Mouse (Mus musculus): ENCODE data around the gene Il27ra. TPM values are rescaled to one million over a fixed set of nuclear protein-coding genes. Genes with fewer than 3 reads are reported as not detected.

Gene Il27ra
- 1.5 and 1.6 TPM in 2 replicates for polyA plus RNA-seq (2016; fragmentation: Nextera tagmentation; extraction: Ambion mirVana)

- Histone ChIP-seq H3K4me3 (peak within 1 kb of the TSS; percentile 42), H3K4me2 (peak within 1 kb of the TSS; percentile 63), H3K9ac (peak within 1 kb of the TSS; percentile 30; the same call in 1 of the 2 replicates), H3K9me3 (replicated peaks) (no peaks in the 10 kb centered on the region), H3K36me3 (no peaks in the 10 kb centered on the region), H3K27me3 (replicated peaks) (peaks cover 87% of the 10 kb centered on the region), H3K27ac (no peak within 1 kb of the TSS), H3K4me1 (peaks cover 16% of the 10 kb centered on the region)
- peak; percentile 46; the same call in 1 of the 2 replicates for ATAC-seq
- 3% methylated on average over 40 of the region's 40 CpGs for WGBS (ENCODE audit: insufficient replicate concordance)
These were observed at the start of gene Il27ra for GRCm38 (mm10) chr8:84042066-84042947. Gene Il27ra (minus strand): TSS chr8:84042589.

GRCm38 (mm10) chr8:84090585-84090984 lies 48.2 kb upstream of the Il27ra start:
- WGBS (ENCODE audit: insufficient replicate concordance): 79% methylated on average over 8 of the region's 8 CpGs
- H3K4me1 ChIP-seq: no peaks in the 10 kb centered on the region
- H3K4me2 ChIP-seq: no peak overlapping the region
- H3K9ac ChIP-seq: no peak overlapping the region
- H3K36me3 ChIP-seq: peaks cover 91% of the 10 kb centered on the region
- H3K27me3 ChIP-seq (replicated peaks): no peaks in the 10 kb centered on the region
- no peak overlapping the region for H3K27ac ChIP-seq
- ATAC-seq: no peak
- no peak overlapping the region for H3K4me3 ChIP-seq
- no peaks in the 10 kb centered on the region for H3K9me3 ChIP-seq (replicated peaks)

GRCm38 (mm10) chr8:84089277-84089676 lies 46.9 kb upstream of the Il27ra start:
- WGBS (ENCODE audit: insufficient replicate concordance): 76% methylated on average over 9 of the region's 9 CpGs
- peaks cover 91% of the 10 kb centered on the region for H3K36me3 ChIP-seq
- H3K4me3 ChIP-seq: no peak overlapping the region
- no peak for ATAC-seq
- H3K9ac ChIP-seq: no peak overlapping the region
- no peak overlapping the region for H3K4me2 ChIP-seq
- no peaks in the 10 kb centered on the region for H3K9me3 ChIP-seq (replicated peaks)
- H3K27me3 ChIP-seq (replicated peaks): no peaks in the 10 kb centered on the region
- no peak overlapping the region for H3K27ac ChIP-seq
- H3K4me1 ChIP-seq: no peaks in the 10 kb centered on the region

- no peaks in the 10 kb centered on the region for H3K27me3 ChIP-seq (replicated peaks)
- peaks cover 91% of the 10 kb centered on the region for H3K36me3 ChIP-seq
- H3K9ac ChIP-seq: no peak overlapping the region
- no peaks in the 10 kb centered on the region for H3K4me1 ChIP-seq
- WGBS (ENCODE audit: insufficient replicate concordance): 89% methylated on average over 14 of the region's 14 CpGs
- no peak overlapping the region for H3K4me3 ChIP-seq
- no peak overlapping the region for H3K27ac ChIP-seq
- no peak for ATAC-seq
- H3K9me3 ChIP-seq (replicated peaks): no peaks in the 10 kb centered on the region
- no peak overlapping the region for H3K4me2 ChIP-seq
These were observed 45.4 kb upstream of the Il27ra start for GRCm38 (mm10) chr8:84087821-84088220.

GRCm38 (mm10) chr8:84087156-84087555 lies 44.8 kb upstream of the Il27ra start:
- Histone ChIP-seq H3K27me3 (replicated peaks) (no peaks in the 10 kb centered on the region), H3K36me3 (peaks cover 91% of the 10 kb centered on the region), H3K4me1 (no peaks in the 10 kb centered on the region), H3K27ac (no peak overlapping the region), H3K9me3 (replicated peaks) (no peaks in the 10 kb centered on the region), H3K4me2 (no peak overlapping the region), H3K4me3 (no peak overlapping the region), H3K9ac (no peak overlapping the region)
- 84% methylated on average over 7 of the region's 7 CpGs for WGBS (ENCODE audit: insufficient replicate concordance)
- ATAC-seq: no peak

- Histone ChIP-seq H3K36me3 (peaks cover 94% of the 10 kb centered on the region), H3K9me3 (replicated peaks) (no peaks in the 10 kb centered on the region), H3K4me1 (no peaks in the 10 kb centered on the region), H3K27ac (no peak overlapping the region), H3K27me3 (replicated peaks) (no peaks in the 10 kb centered on the region), H3K9ac (no peak overlapping the region), H3K4me3 (no peak overlapping the region), H3K4me2 (no peak overlapping the region; the same call in 1 of the 2 replicates)
- no peak for ATAC-seq
- WGBS (ENCODE audit: insufficient replicate concordance): 75% methylated on average over 42 of the region's 42 CpGs
These were observed 42.1 kb upstream of the Il27ra start for GRCm38 (mm10) chr8:84084341-84085115.

- peak; percentile 21; the same call in 1 of the 2 replicates for ATAC-seq
- WGBS (ENCODE audit: insufficient replicate concordance): 67% methylated on average over 8 of the region's 8 CpGs
- Histone ChIP-seq H3K9me3 (replicated peaks) (no peaks in the 10 kb centered on the region), H3K36me3 (peaks cover 95% of the 10 kb centered on the region), H3K27ac (no peak overlapping the region), H3K27me3 (replicated peaks) (no peaks in the 10 kb centered on the region), H3K4me3 (no peak overlapping the region), H3K9ac (no peak overlapping the region), H3K4me1 (no peaks in the 10 kb centered on the region), H3K4me2 (no peak overlapping the region)
These were observed 41.4 kb upstream of the Il27ra start for GRCm38 (mm10) chr8:84083829-84084241.

GRCm38 (mm10) chr8:84079206-84079605 lies 36.8 kb upstream of the Il27ra start:
- H3K9ac ChIP-seq: no peak overlapping the region
- H3K4me3 ChIP-seq: no peak overlapping the region
- H3K4me1 ChIP-seq: no peaks in the 10 kb centered on the region
- no peak overlapping the region for H3K27ac ChIP-seq
- H3K36me3 ChIP-seq: peaks cover 64% of the 10 kb centered on the region
- ATAC-seq: no peak
- no peaks in the 10 kb centered on the region for H3K9me3 ChIP-seq (replicated peaks)
- no peak overlapping the region for H3K4me2 ChIP-seq
- WGBS (ENCODE audit: insufficient replicate concordance): 76% methylated on average over 5 of the region's 5 CpGs
- H3K27me3 ChIP-seq (replicated peaks): no peaks in the 10 kb centered on the region

- H3K9me3 ChIP-seq (replicated peaks): no peaks in the 10 kb centered on the region
- no peaks in the 10 kb centered on the region for H3K27me3 ChIP-seq (replicated peaks)
- no peak overlapping the region for H3K4me3 ChIP-seq
- H3K27ac ChIP-seq: no peak overlapping the region
- no peak for ATAC-seq
- peaks cover 6% of the 10 kb centered on the region for H3K4me1 ChIP-seq
- no peak overlapping the region for H3K9ac ChIP-seq
- WGBS (ENCODE audit: insufficient replicate concordance): 88% methylated on average over 3 of the region's 3 CpGs
- H3K4me2 ChIP-seq: no peak overlapping the region
- H3K36me3 ChIP-seq: peaks cover 45% of the 10 kb centered on the region
These were observed 34.5 kb upstream of the Il27ra start for GRCm38 (mm10) chr8:84076849-84077248.

GRCm38 (mm10) chr8:84076412-84076811 lies 34.0 kb upstream of the Il27ra start:
- H3K9me3 ChIP-seq (replicated peaks): no peaks in the 10 kb centered on the region
- no peak for ATAC-seq
- no peak overlapping the region for H3K4me2 ChIP-seq
- H3K4me3 ChIP-seq: no peak overlapping the region
- 64% methylated on average over 1 of the region's 1 CpGs for WGBS (ENCODE audit: insufficient replicate concordance)
- no peak overlapping the region for H3K27ac ChIP-seq
- no peak overlapping the region for H3K9ac ChIP-seq
- H3K4me1 ChIP-seq: peaks cover 10% of the 10 kb centered on the region
- no peaks in the 10 kb centered on the region for H3K27me3 ChIP-seq (replicated peaks)
- peaks cover 42% of the 10 kb centered on the region for H3K36me3 ChIP-seq

- H3K27me3 ChIP-seq (replicated peaks): no peaks in the 10 kb centered on the region
- no peaks in the 10 kb centered on the region for H3K9me3 ChIP-seq (replicated peaks)
- H3K27ac ChIP-seq: no peak overlapping the region
- H3K4me1 ChIP-seq: peaks cover 37% of the 10 kb centered on the region
- no peak for ATAC-seq
- 65% methylated on average over 10 of the region's 10 CpGs for WGBS (ENCODE audit: insufficient replicate concordance)
- H3K36me3 ChIP-seq: peaks cover 18% of the 10 kb centered on the region
- H3K9ac ChIP-seq: no peak overlapping the region
- H3K4me2 ChIP-seq: no peak overlapping the region
- H3K4me3 ChIP-seq: no peak overlapping the region
These were observed 31.0 kb upstream of the Il27ra start for GRCm38 (mm10) chr8:84073230-84073976.
